Mouse (Mus musculus) hindbrain, embryonic 13.5 days (tissue): ENCODE measurements at regions not wholly inside any gene's neighbourhood (a gene's known extent, or its start where the extent isn't known, plus 50 kb on each side); places are given as distances from the start of the nearest gene placed in this dataset.
"Not testable (repeated sequence)": the region's sequence is repeated elsewhere in the genome, so short reads cannot be mapped to it uniquely, and the experiment has no call there.

ENCODE experiments used
- ATAC-seq: fragments of 200-750 bp; cut with Nextera tagmentation; 2 replicates; pipeline ENCODE4 v1.8.0; 2017; ENCODE audit warnings: moderate TSS enrichment; ENCODE audit not compliant: low FRiP score
- H3K27ac ChIP-seq: fragments of 300-500 bp; sonication (generic); 2 replicates; pipeline ENCODE4 v1.5.1; 2015; ENCODE audit warnings: inconsistent platforms, mild to moderate bottlenecking, moderate library complexity
- H3K27me3 ChIP-seq: fragments of 300-500 bp; sonication (generic); 2 replicates; pipeline ENCODE4 v1.6.1; 2015; ENCODE audit warnings: mild to moderate bottlenecking, inconsistent platforms
- H3K36me3 ChIP-seq: fragments of 300-500 bp; sonication (generic); 2 replicates; pipeline ENCODE4 v1.6.1; 2015; ENCODE audit warnings: mild to moderate bottlenecking, inconsistent platforms
- H3K4me1 ChIP-seq: fragments of 300-500 bp; sonication (generic); replicated peaks from 2 replicates; pipeline ENCODE4 v1.6.1; 2015; ENCODE audit warnings: inconsistent platforms
- H3K4me2 ChIP-seq: fragments of 300-500 bp; sonication (generic); 2 replicates; pipeline ENCODE4 v1.6.1; 2015; ENCODE audit warnings: inconsistent platforms, mild to moderate bottlenecking, moderate library complexity
- H3K4me3 ChIP-seq: fragments of 300-500 bp; sonication (generic); 2 replicates; pipeline ENCODE4 v1.5.1; 2015; ENCODE audit warnings: mild to moderate bottlenecking, inconsistent platforms
- H3K9ac ChIP-seq: fragments of 300-500 bp; sonication (generic); 2 replicates; pipeline ENCODE4 v1.6.1; 2015; ENCODE audit warnings: mild to moderate bottlenecking, inconsistent platforms
- H3K9me3 ChIP-seq: fragments of 300-500 bp; sonication (generic); 2 replicates; pipeline ENCODE4 v1.6.1; 2016; ENCODE audit warnings: inconsistent platforms
- WGBS: fragments of 180-500 bp; shearing (Covaris S2); methylation state at CpG from one replicate; pipeline ENCODE4 v1.1.7; 2015; 5-methylcytosine and 5-hydroxymethylcytosine counted together

- H3K4me1 ChIP-seq, H3K4me2 ChIP-seq, H3K9me3 ChIP-seq, H3K36me3 ChIP-seq, H3K27me3 ChIP-seq, H3K9ac ChIP-seq, ATAC-seq, H3K4me3 ChIP-seq, H3K27ac ChIP-seq: not testable (repeated sequence)
- 97% methylated on average over 14 of the region's 18 CpGs for WGBS
Measured at GRCm38 (mm10) chr17:81231771-81232170, 166.9 kb upstream of the Thumpd2 start.

GRCm38 (mm10) chr17:81225281-81225680 lies 160.4 kb upstream of the Thumpd2 start:
- H3K9me3 ChIP-seq: no peaks in the 10 kb centered on the region
- H3K27me3 ChIP-seq: no peaks in the 10 kb centered on the region
- H3K4me2 ChIP-seq: no peak overlapping the region
- no peak overlapping the region for H3K27ac ChIP-seq
- no peak overlapping the region for H3K9ac ChIP-seq
- no peaks in the 10 kb centered on the region for H3K36me3 ChIP-seq
- ATAC-seq: no peak
- H3K4me3 ChIP-seq: no peak overlapping the region
- H3K4me1 ChIP-seq: no peaks in the 10 kb centered on the region

DNA sequence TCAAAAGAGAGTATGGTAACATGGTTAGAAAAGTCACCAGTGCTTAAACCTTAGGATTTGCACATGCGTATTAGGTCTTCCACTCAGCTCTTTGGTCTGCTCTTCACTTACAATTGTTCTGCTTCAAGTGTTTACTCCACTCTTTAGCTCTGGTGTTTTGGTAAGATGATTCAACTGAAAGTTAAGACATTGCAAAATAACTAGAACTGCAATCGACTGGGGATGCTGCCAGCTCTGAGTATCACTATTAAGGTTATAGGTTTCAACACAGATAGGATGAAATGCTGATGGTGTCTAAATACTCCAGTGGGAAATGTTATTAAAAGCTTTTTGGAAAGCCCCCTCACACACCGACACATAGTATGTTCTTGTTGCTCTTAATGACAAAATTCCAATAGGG lies 156.6 kb upstream of the Thumpd2 start:
- H3K36me3 ChIP-seq: no peaks in the 10 kb centered on the region
- H3K4me3 ChIP-seq: no peak overlapping the region
- H3K27me3 ChIP-seq: no peaks in the 10 kb centered on the region
- H3K27ac ChIP-seq: no peak overlapping the region
- 93% methylated on average over 3 of the region's 3 CpGs for WGBS
- no peak overlapping the region for H3K4me2 ChIP-seq
- H3K4me1 ChIP-seq: no peaks in the 10 kb centered on the region
- no peak for ATAC-seq
- H3K9ac ChIP-seq: no peak overlapping the region
- no peaks in the 10 kb centered on the region for H3K9me3 ChIP-seq

DNA sequence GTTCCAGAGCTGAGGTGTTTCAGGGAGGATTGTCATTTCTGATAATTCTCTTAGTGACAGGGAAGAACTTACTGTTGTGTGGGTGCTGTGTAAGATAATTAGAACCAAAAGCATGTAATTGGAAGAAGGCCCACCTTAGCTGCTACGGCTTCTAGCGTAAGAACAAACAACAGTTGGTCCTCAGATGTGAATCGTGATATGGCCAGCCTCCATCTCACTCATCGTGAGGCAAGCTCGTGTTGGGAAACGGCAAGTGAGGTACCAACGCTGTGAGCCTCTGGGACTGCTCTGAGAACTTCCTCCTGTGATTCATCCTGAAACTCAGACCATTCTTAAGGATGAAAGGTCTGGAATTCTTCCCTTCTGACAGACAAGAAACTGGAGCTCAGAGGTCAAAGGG lies 150.0 kb upstream of the Thumpd2 start:
- no peak overlapping the region for H3K27ac ChIP-seq
- no peak overlapping the region for H3K9ac ChIP-seq
- H3K9me3 ChIP-seq: no peaks in the 10 kb centered on the region
- no peaks in the 10 kb centered on the region for H3K27me3 ChIP-seq
- no peak overlapping the region for H3K4me3 ChIP-seq
- no peak for ATAC-seq
- H3K4me2 ChIP-seq: no peak overlapping the region
- no peaks in the 10 kb centered on the region for H3K36me3 ChIP-seq
- 88% methylated on average over 7 of the region's 7 CpGs for WGBS
- H3K4me1 ChIP-seq: no peaks in the 10 kb centered on the region

GRCm38 (mm10) chr17:81212043-81212442 lies 147.2 kb upstream of the Thumpd2 start:
- Histone ChIP-seq H3K36me3 (no peaks in the 10 kb centered on the region), H3K27ac (no peak overlapping the region), H3K4me3 (no peak overlapping the region), H3K4me2 (no peak overlapping the region), H3K9ac (no peak overlapping the region), H3K4me1 (no peaks in the 10 kb centered on the region), H3K9me3 (no peaks in the 10 kb centered on the region), H3K27me3 (no peaks in the 10 kb centered on the region)
- no peak for ATAC-seq
- 87% methylated on average over 3 of the region's 3 CpGs for WGBS

- no peaks in the 10 kb centered on the region for H3K36me3 ChIP-seq
- no peak overlapping the region for H3K27ac ChIP-seq
- peaks cover 4% of the 10 kb centered on the region; the same call in 1 of the 2 replicates for H3K9me3 ChIP-seq
- WGBS: 89% methylated on average over 2 of the region's 2 CpGs
- no peak overlapping the region for H3K4me2 ChIP-seq
- no peak for ATAC-seq
- H3K4me3 ChIP-seq: no peak overlapping the region
- H3K9ac ChIP-seq: no peak overlapping the region
- H3K27me3 ChIP-seq: no peaks in the 10 kb centered on the region
- no peaks in the 10 kb centered on the region for H3K4me1 ChIP-seq
Measured at GRCm38 (mm10) chr17:81210389-81210788, 145.5 kb upstream of the Thumpd2 start.

- ATAC-seq: no peak
- Histone ChIP-seq H3K9ac (no peak overlapping the region), H3K4me1 (no peaks in the 10 kb centered on the region), H3K9me3 (peaks cover 4% of the 10 kb centered on the region; the same call in 1 of the 2 replicates), H3K27ac (no peak overlapping the region), H3K4me2 (no peak overlapping the region), H3K36me3 (no peaks in the 10 kb centered on the region), H3K4me3 (no peak overlapping the region), H3K27me3 (no peaks in the 10 kb centered on the region)
- 90% methylated on average over 3 of the region's 3 CpGs for WGBS
Measured at GRCm38 (mm10) chr17:81209323-81209722, 144.4 kb upstream of the Thumpd2 start.

DNA sequence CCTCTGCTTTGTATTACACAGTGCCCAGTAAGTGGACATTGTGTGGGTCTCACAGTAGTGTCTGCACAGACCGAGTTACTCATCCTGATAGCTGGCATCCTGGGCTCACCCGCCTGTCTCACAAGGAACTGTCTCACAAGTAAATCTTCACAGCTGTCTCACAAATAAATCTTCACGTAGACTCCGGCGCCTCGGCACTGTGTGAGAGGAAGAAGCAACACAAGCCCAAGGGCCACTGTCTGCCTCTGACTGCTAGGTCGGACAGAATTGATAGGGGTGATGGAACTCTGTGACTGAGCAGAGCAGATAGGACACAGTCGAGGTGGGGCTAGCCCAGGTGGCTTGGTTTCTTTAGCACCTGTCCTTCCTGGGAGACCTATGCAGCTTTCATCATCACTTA lies 136.2 kb upstream of the Thumpd2 start:
- Histone ChIP-seq H3K27ac (no peak overlapping the region), H3K36me3 (no peaks in the 10 kb centered on the region), H3K4me1 (no peaks in the 10 kb centered on the region), H3K9me3 (0 out of 2 replicates have a peak, but pooled peaks cover under 1% of the 10 kb centered on the region), H3K9ac (no peak overlapping the region), H3K27me3 (no peaks in the 10 kb centered on the region), H3K4me3 (no peak overlapping the region), H3K4me2 (no peak overlapping the region)
- WGBS: 76% methylated on average over 8 of the region's 8 CpGs
- ATAC-seq: no peak

DNA sequence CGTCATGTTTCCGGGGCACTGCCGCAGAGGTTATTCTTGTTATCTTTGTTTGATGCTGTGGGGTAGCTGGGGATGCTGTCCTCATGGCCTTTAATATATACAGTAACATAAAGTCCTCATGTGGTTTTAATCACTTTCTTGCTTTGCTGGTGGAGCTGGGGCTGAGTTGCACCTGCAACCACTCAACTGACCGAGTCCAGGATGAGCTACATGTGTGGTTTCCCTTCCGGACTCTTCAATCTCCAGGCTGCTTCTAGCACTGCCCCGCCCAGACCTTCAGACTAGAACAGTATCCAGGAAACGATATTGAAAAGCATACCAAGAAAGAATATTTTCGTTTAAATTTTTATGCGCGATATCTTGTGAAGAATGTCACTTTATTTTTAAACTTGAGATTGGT lies 129.1 kb upstream of the Thumpd2 start:
- Histone ChIP-seq H3K27ac (peak overlapping the region; percentile 4; the same call in 1 of the 2 replicates), H3K9me3 (no peaks in the 10 kb centered on the region), H3K9ac (no peak overlapping the region), H3K27me3 (no peaks in the 10 kb centered on the region), H3K4me3 (no peak overlapping the region), H3K36me3 (no peaks in the 10 kb centered on the region), H3K4me2 (no peak overlapping the region), H3K4me1 (no peaks in the 10 kb centered on the region)
- ATAC-seq: no peak
- 88% methylated on average over 10 of the region's 10 CpGs for WGBS

DNA sequence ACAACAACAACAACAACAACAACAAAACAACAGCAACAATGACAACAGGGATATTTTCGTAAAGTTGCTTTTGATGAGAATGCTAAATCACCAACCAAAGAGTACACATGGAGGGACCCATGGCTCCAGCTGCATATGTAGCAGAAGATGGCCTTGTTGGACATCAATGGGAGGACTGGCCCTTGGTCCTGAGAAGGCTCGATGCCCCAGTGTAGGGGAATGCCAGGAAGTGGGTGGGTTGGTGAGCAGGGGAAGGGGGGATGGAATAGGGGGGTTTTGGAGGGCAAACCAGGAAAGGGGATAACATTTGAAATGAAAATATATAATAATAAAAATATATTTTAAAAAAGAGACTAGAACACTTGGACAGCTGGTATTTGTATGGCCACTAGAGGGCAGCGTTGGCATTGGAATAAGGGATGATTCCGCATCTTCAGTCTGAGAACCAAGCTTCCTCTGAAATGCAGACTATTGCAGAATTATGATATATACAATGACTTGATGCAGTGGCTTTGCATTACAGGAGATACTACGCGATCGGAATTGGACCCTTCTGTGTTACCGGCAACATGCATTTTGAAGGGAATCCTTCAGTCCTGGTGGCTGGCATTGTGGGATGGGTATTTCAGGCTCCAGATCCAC lies 128.5 kb upstream of the Thumpd2 start:
- WGBS: 46% methylated on average over 8 of the region's 8 CpGs
- Histone ChIP-seq H3K27me3 (no peaks in the 10 kb centered on the region), H3K27ac (peak overlapping the region; percentile 4; the same call in 1 of the 2 replicates), H3K4me1 (no peaks in the 10 kb centered on the region), H3K36me3 (no peaks in the 10 kb centered on the region), H3K9ac (no peak overlapping the region), H3K4me2 (no peak overlapping the region), H3K4me3 (no peak overlapping the region), H3K9me3 (no peaks in the 10 kb centered on the region)
- 0 out of 2 replicates have a peak, but pooled peaks have one; percentile 24 for ATAC-seq

- no peaks in the 10 kb centered on the region for H3K9me3 ChIP-seq
- H3K4me2 ChIP-seq: no peak overlapping the region
- H3K4me3 ChIP-seq: no peak overlapping the region
- no peaks in the 10 kb centered on the region for H3K36me3 ChIP-seq
- 57% methylated on average over 4 of the region's 4 CpGs for WGBS
- peak; percentile 61; the same call in 1 of the 2 replicates for ATAC-seq
- no peaks in the 10 kb centered on the region for H3K4me1 ChIP-seq
- H3K27ac ChIP-seq: no peak overlapping the region
- no peak overlapping the region for H3K9ac ChIP-seq
- no peaks in the 10 kb centered on the region for H3K27me3 ChIP-seq
Measured at GRCm38 (mm10) chr17:81189996-81190395, 125.1 kb upstream of the Thumpd2 start.

GRCm38 (mm10) chr17:81185685-81186084 lies 120.8 kb upstream of the Thumpd2 start:
- Histone ChIP-seq H3K4me3 (no peak overlapping the region), H3K9ac (no peak overlapping the region), H3K4me1 (no peaks in the 10 kb centered on the region), H3K36me3 (no peaks in the 10 kb centered on the region), H3K9me3 (no peaks in the 10 kb centered on the region), H3K4me2 (no peak overlapping the region), H3K27me3 (no peaks in the 10 kb centered on the region), H3K27ac (no peak overlapping the region)
- 92% methylated on average over 1 of the region's 1 CpGs for WGBS
- ATAC-seq: no peak

DNA sequence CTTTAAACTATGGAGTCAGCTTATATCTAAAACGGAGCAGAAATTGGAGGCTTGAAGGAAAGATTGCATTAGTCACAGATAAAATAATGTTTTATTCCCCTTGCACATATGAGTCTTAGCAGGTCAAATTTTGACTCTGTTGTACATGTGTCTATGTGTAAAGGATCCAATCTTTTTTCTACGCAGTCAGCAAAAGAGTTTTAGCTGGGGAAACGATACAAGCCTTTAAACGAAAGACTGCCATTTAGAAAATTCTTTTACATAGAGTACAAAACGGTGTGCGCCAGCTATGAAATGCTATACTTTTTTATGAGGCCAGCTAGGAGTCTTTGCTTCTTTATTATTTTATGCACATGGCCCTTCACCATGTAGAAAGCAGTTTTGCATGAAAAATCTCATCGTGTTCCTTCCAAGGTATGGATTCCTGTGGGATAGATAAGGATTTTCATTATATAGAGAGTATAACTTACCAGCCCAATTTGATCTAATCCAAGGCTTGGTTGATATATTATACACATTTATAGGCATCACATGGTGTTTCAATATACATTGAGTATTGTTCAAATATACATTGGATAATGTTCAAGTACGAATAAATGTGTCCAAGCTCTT lies 116.0 kb upstream of the Thumpd2 start:
- 90% methylated on average over 8 of the region's 8 CpGs for WGBS
- Histone ChIP-seq H3K4me2 (no peak overlapping the region), H3K4me3 (no peak overlapping the region), H3K36me3 (no peaks in the 10 kb centered on the region), H3K9ac (no peak overlapping the region), H3K27ac (no peak overlapping the region), H3K27me3 (no peaks in the 10 kb centered on the region), H3K9me3 (no peaks in the 10 kb centered on the region), H3K4me1 (no peaks in the 10 kb centered on the region)
- no peak for ATAC-seq
